Mouse (Mus musculus): ENCODE results near the gene Gm14819.
"Not testable (repeated sequence)": the region's sequence is repeated elsewhere in the genome, so short reads cannot be mapped to it uniquely, and the experiment has no call there.

DNA sequence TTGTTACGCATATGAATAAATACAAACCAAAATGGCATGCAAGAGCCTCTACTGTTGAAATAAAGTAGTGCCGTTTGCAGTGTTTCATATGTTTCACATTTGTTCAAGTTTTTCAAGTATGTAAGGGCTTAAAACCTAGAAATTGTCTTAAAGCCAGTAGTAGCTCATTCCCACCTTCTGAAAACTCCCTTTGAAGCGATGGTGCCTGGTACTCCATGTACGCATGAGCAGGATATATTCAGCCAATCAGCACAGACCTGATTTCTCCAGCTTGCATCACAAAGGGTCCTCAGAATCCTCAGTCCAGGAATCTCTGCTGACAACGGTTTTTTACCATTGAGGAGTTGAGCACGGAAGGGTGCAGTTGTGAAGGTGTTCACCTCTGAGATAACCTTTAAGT is at the start of gene Gm14819:
- TF ChIP-seq CTCF (IDR thresholded peaks at IDR 0.05; ENCODE audit: borderline replicate concordance, extremely low read depth, insufficient read depth, insufficient read length); POLR2A (IDR thresholded peaks at IDR 0.05; ENCODE audit: borderline replicate concordance, extremely low read depth, insufficient read depth, insufficient read length, poor library complexity, severe bottlenecking): not testable (repeated sequence)
